Mouse (Mus musculus) lung, postnatal 0 days (tissue): ENCODE measurements around the gene Lsm4.

ENCODE experiments used
- CTCF ChIP-seq: IDR thresholded peaks from 2 replicates; pipeline ENCODE4 v1.5.1; 2016; ENCODE audit warnings: antibody characterized with exemption, mild to moderate bottlenecking
- EP300 ChIP-seq: IDR thresholded peaks from 2 replicates; pipeline ENCODE4 v1.6.1; 2016; ENCODE audit warnings: antibody characterized with exemption, mild to moderate bottlenecking, control low read depth

GRCm38 (mm10) chr8:70703287-70703686 is 30.2 kb downstream of the Lsm4 start, which contains the start of gene Iqcn:
- TF ChIP-seq CTCF (no peak), EP300 (no peak)
